Mouse (Mus musculus) cerebellum, adult 11-12 months (tissue): ENCODE data around the gene Ddx55.

Experiments used
- DNase-seq: peaks from one replicate; pipeline ENCODE4 v3.0.0; 2022

Ddx55 gene

GRCm38 (mm10) chr5:124552558-124553307, at the start of gene Ddx55:
Gene Ddx55, plus strand, starts transcription at chr5:124552864.
- peak; percentile 87 for DNase-seq

- DNase-seq = no peak
Observed at GRCm38 (mm10) chr5:124503742-124504141, 48.9 kb upstream of the Ddx55 start.

GRCm38 (mm10) chr5:124505235-124505634, 47.4 kb upstream of the Ddx55 start:
- no peak for DNase-seq

- no peak for DNase-seq
Observed at GRCm38 (mm10) chr5:124506731-124507359, 45.8 kb upstream of the Ddx55 start.

DNA sequence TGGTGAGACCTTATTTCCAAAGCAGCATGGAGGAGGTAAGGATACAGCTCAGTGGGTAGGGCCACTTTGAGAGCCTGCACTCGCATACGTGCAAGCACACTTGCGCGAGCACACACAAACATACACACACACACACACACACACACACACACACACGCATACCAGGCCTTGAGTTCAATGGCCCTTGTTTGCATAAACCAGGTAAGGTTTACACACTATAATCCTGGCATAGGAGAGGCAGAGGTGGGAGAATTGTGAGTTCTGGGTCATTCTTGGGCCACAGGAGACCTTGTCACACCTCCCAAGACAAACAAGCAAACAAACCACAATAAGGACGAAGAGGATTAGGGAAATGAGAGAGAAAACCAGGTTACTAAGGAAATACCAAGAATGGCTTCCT, 43.5 kb upstream of the Ddx55 start:
- DNase-seq = no peak

DNA sequence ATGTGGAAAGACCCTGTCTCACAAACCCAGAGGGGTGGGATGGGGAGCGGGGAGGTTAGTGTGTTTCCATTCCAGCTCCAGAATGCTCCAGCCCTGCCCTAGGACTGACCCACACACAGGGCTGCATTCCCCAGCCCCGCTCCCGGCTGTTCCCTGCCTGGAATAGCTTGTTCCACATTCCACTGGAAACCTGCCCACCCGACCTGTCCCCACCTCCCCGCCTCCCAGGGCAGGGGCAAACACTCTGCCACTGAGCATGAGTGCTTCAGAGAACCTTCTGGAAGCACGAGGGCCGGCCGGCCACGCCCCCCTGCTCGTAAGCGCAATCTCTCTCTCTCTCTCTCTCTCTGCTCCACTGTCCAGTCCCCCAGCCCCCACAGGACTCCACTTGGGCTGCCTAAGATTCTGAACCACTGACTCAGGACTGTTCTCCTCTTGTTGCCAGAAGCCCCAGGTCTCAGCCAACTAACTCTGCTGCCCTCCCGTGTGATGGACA, 42.9 kb upstream of the Ddx55 start:
- DNase-seq = no peak

DNA sequence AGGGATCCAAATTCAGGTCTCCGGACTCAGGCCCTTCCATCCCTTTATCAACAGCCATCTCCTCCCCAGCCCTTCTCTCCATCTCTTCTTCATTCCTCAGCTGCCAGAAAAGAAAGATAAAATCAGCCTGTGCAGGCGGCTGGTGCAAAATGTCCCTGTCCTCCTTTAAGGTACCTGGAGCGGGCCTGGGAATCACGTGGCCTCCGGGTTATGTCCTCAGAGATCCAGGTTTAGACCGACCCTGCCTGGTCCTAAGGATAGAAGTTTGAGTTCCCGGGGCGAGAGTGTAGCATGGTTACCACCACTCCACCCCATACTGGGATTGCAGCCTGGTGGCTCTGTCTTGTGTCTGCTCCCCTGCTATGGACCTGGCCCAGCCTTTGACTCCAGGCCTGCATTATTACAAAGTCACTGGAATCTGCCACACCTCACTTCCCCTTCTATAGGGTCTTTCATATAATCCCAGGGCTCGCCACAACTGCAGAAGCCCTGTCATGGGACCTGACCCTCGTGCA, 42.1 kb upstream of the Ddx55 start:
- DNase-seq = no peak

DNA sequence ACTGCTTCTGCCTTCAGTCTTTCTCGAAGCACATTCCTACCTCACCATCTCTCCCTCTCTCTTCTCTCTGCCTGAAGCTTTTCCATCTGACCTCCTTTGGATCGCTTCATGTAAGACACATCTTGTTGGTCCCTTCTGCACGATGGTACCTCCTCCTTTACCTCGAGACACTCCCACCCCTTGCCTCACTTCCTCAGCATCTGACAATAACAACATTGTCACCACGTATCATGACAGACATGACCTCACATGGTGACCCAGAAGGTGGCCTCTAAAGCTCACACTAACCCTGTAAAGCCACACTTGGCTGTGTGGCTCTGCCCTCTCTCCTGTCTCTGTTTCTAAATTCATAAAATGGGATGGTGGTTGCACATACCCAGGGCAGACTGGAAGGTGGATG, 36.9 kb upstream of the Ddx55 start:
- DNase-seq = no peak

- DNase-seq = no peak
Observed at GRCm38 (mm10) chr5:124518648-124519047, 34.0 kb upstream of the Ddx55 start.

DNA sequence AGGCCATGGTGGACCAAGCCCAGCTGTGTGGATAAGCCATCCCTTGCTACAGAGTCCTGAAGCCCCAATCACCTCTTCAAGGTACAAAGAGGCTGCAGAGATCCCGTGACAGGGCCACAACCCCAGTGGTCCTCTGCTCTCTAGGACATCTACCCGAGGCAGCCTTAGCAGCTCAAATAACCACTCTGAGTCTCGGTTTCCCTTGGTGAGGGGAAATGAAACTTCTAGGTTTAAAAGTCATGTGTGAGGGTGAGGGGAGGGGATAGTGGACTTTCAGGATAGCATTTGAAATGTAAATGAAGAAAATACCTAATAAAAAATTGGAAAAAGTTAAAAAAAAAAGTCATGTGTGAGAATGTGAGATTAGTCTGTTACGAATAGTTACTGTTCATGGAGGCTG, 31.1 kb upstream of the Ddx55 start:
- no peak for DNase-seq

GRCm38 (mm10) chr5:124523032-124523431, 29.6 kb upstream of the Ddx55 start:
- DNase-seq = no peak

- no peak for DNase-seq
Observed at GRCm38 (mm10) chr5:124524943-124525342, 27.7 kb upstream of the Ddx55 start.

DNA sequence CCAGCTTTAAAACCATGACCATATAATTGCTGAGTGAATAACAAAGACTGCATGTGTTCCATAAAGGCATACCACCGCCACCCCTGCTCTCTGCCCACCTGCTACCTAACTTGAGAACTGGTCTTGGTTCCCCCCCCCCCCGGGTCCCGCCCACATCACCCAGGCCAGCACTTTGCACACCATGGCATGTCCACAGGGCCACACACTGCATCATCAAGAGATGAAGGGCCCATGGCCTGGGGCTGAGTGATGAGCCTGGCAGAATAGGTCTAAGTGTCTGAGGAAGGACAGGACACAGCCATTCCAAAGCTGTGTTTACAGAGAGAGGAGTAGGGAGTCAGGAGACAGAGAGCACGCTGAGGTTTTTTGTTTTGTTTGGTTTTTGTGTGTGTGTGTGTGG, 24.3 kb upstream of the Ddx55 start:
- no peak for DNase-seq

DNA sequence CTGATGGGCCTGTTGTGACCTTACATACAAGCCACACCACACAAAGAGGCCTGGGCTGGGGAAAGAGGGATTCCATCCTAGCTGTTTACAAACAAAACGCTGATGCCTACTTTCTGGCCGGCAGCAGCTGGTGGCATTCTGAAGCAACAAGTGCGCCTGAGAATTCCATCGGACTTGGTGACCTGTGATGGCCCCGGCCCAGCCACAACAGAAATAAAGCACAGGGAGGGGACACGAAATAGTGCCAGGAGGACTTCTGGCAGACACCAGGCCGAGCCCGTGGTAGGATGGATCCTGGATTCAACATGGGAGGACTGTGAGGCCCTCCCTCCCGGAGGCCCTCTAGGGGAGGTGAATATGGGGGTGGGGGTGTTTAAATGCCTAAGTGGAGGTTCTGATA, 23.9 kb upstream of the Ddx55 start:
- no peak for DNase-seq

DNA sequence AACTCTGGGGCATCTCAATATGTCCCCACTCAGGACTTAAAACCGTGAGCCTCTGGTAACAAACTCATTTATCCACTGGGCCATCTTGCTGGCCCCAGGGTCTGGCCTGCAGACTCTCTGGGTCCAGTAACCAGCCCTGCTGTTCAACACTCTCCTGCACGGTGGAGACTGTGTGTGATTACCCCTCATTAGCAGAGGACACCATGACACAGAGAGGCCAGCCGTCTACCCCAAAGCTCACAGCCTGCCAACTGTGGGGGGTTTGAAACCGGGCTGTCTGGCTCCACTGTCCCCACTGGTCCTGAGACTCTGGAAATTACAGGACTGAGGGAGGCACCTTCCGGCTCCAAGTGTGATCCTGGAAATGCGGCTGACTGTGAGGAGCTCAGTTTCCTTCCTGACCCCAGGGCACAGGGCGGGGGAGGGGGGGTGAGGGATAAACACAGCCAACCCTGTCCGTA, 23.4 kb upstream of the Ddx55 start:
- no peak for DNase-seq

GRCm38 (mm10) chr5:124529697-124530096, 23.0 kb upstream of the Ddx55 start:
- no peak for DNase-seq

DNA sequence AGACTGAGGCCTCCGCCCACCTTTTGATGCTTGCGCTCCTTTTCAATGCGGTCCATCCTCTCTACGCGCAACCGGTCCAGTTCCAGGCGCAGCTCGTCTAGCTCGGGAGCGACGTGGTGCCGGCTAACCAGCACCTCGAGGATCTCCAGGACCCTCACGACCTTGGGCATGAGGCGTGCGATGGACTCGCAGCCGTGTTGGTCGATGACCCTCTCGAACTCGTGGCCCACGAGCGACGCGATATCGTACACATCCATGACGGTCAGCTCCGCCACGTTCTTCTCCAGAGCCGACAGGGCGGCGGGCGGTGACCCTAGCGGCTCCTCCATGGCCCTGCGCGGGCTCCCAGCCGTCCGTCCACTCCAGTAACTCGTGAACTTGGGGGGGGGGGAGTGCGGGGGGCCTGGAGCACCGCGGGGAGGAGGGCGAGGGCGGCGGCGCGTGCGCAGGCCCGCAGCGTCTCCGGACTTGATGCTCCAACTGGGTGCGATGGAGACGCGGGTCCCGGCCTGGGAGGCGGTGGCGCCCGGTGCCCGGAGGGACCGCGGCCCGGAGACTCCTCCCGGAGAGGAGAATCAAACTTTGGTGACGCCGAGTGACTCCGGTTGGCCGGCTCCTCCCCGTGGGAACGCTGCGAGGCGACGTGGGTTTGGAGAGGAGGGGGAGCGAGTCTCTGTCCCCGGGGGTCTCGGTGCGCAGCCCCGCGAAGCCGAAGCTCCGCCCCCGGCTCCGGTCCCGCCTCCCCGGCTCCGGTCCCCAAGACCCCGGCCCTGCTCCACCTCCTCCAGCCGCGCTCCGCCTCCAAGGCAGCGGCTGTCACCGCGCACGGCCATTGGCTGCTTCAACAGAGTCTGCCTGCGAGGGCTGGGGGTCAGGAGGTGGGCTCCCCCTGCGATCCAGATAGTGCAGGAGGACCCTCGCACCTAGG, 21.7 kb upstream of the Ddx55 start, which contains the start of gene Rilpl1:
TSS of gene Rilpl1 (minus strand) at position 737 of the 928 bp plus-strand sequence.
- DNase-seq = peak; percentile 72

GRCm38 (mm10) chr5:124531583-124531930, 21.1 kb upstream of the Ddx55 start:
- no peak for DNase-seq

- DNase-seq = no peak
Observed at GRCm38 (mm10) chr5:124532451-124532850, 20.2 kb upstream of the Ddx55 start.

- no peak for DNase-seq
Observed at GRCm38 (mm10) chr5:124535016-124535415, 17.6 kb upstream of the Ddx55 start.

DNA sequence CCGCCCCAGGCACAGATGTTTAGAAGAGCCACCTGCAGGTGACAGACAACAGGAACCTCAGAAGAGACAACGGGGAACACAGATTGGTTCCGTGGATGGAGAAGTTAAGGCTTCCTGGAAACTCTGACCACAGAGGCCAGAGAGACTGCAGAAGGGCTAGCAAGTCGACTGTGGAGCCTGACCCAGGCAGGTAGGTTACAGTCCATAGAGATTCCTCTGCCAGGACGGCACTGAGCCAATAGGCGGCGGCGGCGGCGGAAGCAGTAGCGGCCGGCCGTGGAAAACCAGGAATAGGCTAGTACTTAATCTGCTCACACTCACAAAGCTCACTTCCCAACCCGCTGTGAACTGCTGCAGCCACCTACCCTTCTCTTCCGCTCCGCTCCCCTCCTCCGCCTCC, 15.9 kb upstream of the Ddx55 start:
- peak; percentile 44 for DNase-seq

GRCm38 (mm10) chr5:124538813-124539792, 13.6 kb upstream of the Ddx55 start:
- peak; percentile 47 for DNase-seq
